Mouse (Mus musculus) liver, embryonic 14.5 days (tissue): Measurements from ENCODE around the gene Elovl6.

Source experiments
- CTCF ChIP-seq: IDR thresholded peaks from 2 replicates; pipeline ENCODE4 v1.5.1; 2016; ENCODE audit warnings: antibody characterized with exemption, low read depth, control low read depth
- EP300 ChIP-seq: IDR thresholded peaks from 2 replicates; pipeline ENCODE4 v1.6.1; 2016; ENCODE audit warnings: antibody characterized with exemption, low read depth

- no peak for TF ChIP-seq CTCF
- TF ChIP-seq EP300: no peak
Observed at GRCm38 (mm10) chr3:129541456-129541855, 9.3 kb downstream of the Elovl6 start.
